Mouse (Mus musculus) E14TG2a.4 (cell line): Measurements from ENCODE around the gene Clmp.
A peak's percentile ranks its signal among the peaks of the same experiment; 100 is the strongest.

Source experiments
- H3K27me3 ChIP-seq: 2 replicates; pipeline ENCODE4 v1.6.1; 2014; ENCODE audit warnings: low read length, control low read depth; ENCODE audit not compliant: insufficient read depth
- H3K36me3 ChIP-seq: 2 replicates; pipeline ENCODE4 v1.6.1; 2014; ENCODE audit warnings: low read length, control low read depth; ENCODE audit not compliant: insufficient read depth
- H3K4me1 ChIP-seq: replicated peaks from 2 replicates; pipeline ENCODE4 v1.6.1; 2014; ENCODE audit warnings: low read depth, low read length, control low read depth
- H3K4me3 ChIP-seq: replicated peaks from 2 replicates; pipeline ENCODE4 v1.5.1; 2014; ENCODE audit warnings: mild to moderate bottlenecking, low read length
- H3K9me3 ChIP-seq: 2 replicates; pipeline ENCODE4 v1.6.1; 2014; ENCODE audit warnings: low read length, control low read depth
- CTCF ChIP-seq: conservative IDR thresholded peaks from 2 replicates; pipeline ENCODE4 v1.5.1; 2014; ENCODE audit warnings: low read length
- NANOG ChIP-seq: IDR thresholded peaks from 2 replicates; pipeline ENCODE4 v1.6.1; 2014; ENCODE audit warnings: borderline replicate concordance, low read length, mixed read lengths
- POU5F1 ChIP-seq: IDR thresholded peaks from 2 replicates; pipeline ENCODE4 v1.6.1; 2014; ENCODE audit warnings: low read length, borderline replicate concordance

The Clmp gene

DNA sequence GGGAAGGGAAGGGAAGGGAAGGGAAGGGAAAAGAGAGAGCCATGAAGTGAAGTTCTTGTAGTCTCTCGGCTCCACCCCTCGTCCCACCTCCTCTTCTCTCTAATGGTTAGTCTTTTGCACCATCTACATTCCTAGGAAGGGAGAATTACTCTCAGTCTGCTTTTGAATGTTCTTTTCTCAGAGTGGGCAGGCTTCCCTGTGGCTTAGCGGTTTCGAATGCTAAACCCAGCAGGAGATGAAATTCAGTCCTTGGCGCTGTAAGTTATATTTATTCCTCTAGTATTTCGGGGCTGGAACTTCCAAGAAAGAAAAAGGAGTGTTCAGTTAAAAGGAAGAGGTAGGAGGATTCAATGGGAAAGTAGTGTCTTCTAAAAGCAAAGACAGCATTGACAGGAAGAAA is 51.4 kb downstream of the Clmp start:
- no peaks in the 10 kb centered on the region for H3K9me3 ChIP-seq
- no peak for TF ChIP-seq NANOG
- no peak for TF ChIP-seq POU5F1
- no peak for TF ChIP-seq CTCF
- H3K27me3 ChIP-seq: no peaks in the 10 kb centered on the region
- no peaks in the 10 kb centered on the region for H3K4me1 ChIP-seq
- H3K36me3 ChIP-seq: no peaks in the 10 kb centered on the region
- H3K4me3 ChIP-seq: no peak overlapping the region

DNA sequence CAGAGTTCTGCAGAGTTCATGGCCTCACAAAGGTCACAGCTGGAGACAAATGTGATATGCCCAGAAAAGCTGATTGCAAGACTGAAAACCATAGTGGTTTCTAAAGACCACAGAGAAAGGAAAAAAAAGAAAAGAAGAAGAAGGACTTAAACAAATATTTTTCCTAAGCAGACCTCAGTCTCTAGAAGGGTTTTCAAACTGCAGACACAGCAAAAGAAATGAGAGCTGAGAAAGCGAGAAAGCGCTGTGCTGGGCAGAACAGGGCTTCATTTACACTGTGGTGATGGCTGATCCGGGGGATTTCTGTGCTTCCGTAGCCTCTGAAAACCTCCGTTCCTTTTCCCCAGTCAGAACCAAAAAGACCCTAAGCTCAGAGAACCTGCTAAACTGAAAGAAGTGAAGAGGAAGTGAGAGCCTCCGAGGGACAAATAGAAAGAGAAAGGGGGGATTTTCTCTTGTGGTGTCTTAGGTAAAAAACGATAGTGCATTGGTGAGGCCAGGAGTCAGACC is 57.8 kb downstream of the Clmp start:
- Histone ChIP-seq H3K9me3 (no peaks in the 10 kb centered on the region), H3K4me3 (no peak overlapping the region), H3K4me1 (no peaks in the 10 kb centered on the region), H3K27me3 (no peaks in the 10 kb centered on the region), H3K36me3 (no peaks in the 10 kb centered on the region)
- TF ChIP-seq CTCF (no peak), POU5F1 (no peak), NANOG (no peak)

- no peaks in the 10 kb centered on the region for H3K27me3 ChIP-seq
- no peaks in the 10 kb centered on the region for H3K9me3 ChIP-seq
- no peaks in the 10 kb centered on the region for H3K4me1 ChIP-seq
- TF ChIP-seq NANOG (no peak), POU5F1 (no peak), CTCF (no peak)
- no peaks in the 10 kb centered on the region for H3K36me3 ChIP-seq
- H3K4me3 ChIP-seq: no peak overlapping the region
These were observed 58.5 kb downstream of the Clmp start for GRCm38 (mm10) chr9:40744233-40744632.

DNA sequence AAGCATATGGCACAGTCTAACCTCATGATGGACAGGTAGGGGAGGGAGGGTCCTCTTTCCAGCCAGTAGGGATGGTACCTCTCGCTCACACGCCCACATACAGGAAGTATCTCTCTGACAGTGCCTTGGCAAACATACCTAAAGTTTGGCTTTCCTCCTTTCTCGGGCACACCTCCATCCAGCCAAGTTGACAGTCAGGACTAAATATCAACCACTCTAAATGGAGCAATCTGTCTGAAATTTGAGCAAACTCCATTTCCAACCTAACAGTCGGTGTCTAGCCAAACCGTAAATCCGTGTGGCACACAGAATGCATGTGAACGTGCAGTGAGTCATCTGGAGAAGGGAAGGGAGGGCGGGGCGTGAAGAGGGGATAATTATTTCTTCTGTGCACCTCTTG is 61.0 kb downstream of the Clmp start:
- H3K36me3 ChIP-seq: no peaks in the 10 kb centered on the region
- peaks cover 3% of the 10 kb centered on the region for H3K4me1 ChIP-seq
- H3K4me3 ChIP-seq: no peak overlapping the region
- TF ChIP-seq POU5F1: no peak
- no peak for TF ChIP-seq NANOG
- TF ChIP-seq CTCF: no peak
- no peaks in the 10 kb centered on the region for H3K27me3 ChIP-seq
- H3K9me3 ChIP-seq: no peaks in the 10 kb centered on the region

GRCm38 (mm10) chr9:40747249-40747648 is 61.5 kb downstream of the Clmp start:
- Histone ChIP-seq H3K4me3 (no peak overlapping the region), H3K27me3 (no peaks in the 10 kb centered on the region), H3K9me3 (no peaks in the 10 kb centered on the region), H3K36me3 (no peaks in the 10 kb centered on the region), H3K4me1 (peaks cover 7% of the 10 kb centered on the region)
- TF ChIP-seq NANOG (no peak), POU5F1 (no peak), CTCF (no peak)

DNA sequence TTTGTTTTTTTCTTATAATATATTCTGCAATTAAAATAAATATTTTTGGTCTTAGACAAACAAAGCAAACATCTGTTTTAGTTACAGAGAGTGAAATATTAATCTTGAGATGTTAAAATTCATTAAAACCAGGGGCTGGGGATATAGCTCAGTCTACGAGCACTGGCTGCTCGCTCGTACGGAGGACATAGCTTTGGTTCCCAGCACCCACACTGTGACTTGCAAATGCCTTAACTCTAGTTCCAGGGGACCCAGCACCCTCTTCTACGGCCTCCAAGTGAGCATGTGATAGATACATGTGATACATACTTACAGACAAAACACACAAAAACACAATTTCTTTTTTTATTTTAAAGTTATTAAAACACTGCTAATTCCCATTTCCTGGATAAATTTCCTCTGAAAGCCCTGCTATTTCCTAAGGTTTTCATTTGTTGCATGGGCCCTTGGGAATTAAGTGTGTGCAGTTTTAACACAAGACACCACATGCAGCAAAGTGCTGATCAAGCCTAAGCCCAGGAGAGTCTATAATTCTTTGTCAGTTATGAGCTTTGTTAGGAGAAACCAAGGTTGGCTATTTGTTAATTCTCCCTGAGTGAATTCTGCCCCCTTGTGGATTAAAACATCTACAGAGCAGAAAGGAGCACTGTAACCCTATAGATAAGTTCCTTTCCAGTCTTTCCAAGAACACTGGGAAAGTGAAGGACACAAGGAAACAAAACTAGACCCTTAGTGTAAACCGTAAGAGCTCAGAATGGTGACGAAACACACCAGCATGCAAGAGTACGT is 64.3 kb downstream of the Clmp start:
- H3K27me3 ChIP-seq: no peaks in the 10 kb centered on the region
- H3K4me1 ChIP-seq: peaks cover 7% of the 10 kb centered on the region
- no peak overlapping the region for H3K4me3 ChIP-seq
- H3K9me3 ChIP-seq: no peaks in the 10 kb centered on the region
- TF ChIP-seq NANOG (no peak), CTCF (peak; percentile 50)
- H3K36me3 ChIP-seq: no peaks in the 10 kb centered on the region

GRCm38 (mm10) chr9:40751749-40752148 is 66.0 kb downstream of the Clmp start:
- Histone ChIP-seq H3K4me1 (peaks cover 14% of the 10 kb centered on the region), H3K9me3 (no peaks in the 10 kb centered on the region), H3K27me3 (no peaks in the 10 kb centered on the region), H3K36me3 (no peaks in the 10 kb centered on the region), H3K4me3 (no peak overlapping the region)
- no peak for TF ChIP-seq NANOG
- TF ChIP-seq POU5F1: no peak
- TF ChIP-seq CTCF: peak; percentile 15

DNA sequence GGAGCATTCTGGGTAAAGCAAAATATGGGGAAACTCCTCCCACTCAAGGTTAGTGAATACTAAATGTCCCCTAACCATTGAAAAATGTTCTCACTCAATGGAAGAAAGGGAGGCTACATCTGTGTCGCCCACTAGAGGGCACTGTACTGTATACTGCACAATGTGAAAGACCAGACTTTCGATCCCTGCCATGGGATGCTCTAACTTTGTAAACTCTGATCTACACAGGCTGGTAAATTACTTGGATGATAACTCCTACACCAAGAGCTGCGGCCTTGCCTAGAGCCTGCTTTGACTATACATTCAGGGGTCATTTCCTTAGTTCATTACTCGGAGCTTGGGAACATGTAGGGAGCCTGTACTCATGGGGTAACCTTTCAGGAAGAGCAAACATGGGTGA is 70.6 kb downstream of the Clmp start:
- H3K9me3 ChIP-seq: no peaks in the 10 kb centered on the region
- H3K4me3 ChIP-seq: peak overlapping the region; percentile 50
- peaks cover 27% of the 10 kb centered on the region for H3K4me1 ChIP-seq
- TF ChIP-seq CTCF (peak; percentile 83), NANOG (no peak)
- H3K36me3 ChIP-seq: no peaks in the 10 kb centered on the region
- H3K27me3 ChIP-seq: no peaks in the 10 kb centered on the region

GRCm38 (mm10) chr9:40757105-40757626 is 71.4 kb downstream of the Clmp start:
- peaks cover 20% of the 10 kb centered on the region for H3K4me1 ChIP-seq
- TF ChIP-seq NANOG (no peak), POU5F1 (no peak), CTCF (no peak; the same call in 1 of the 2 replicates)
- no peaks in the 10 kb centered on the region for H3K27me3 ChIP-seq
- no peaks in the 10 kb centered on the region for H3K9me3 ChIP-seq
- no peaks in the 10 kb centered on the region for H3K36me3 ChIP-seq
- H3K4me3 ChIP-seq: peak overlapping the region; percentile 50
